12 mouse cellular contexts compared by ENCODE assay signal in genomic region chr8:56884195-56884594, GRCm38 (mm10).
DNase-seq lines count a peak whose midpoint lies in the region; ATAC-seq lines count a peak whose summit lies in the region.
"Had no signal": no experiment of that assay in that cellular context is flagged by ENCODE, and none has a peak within 500 bp of the region (broad histone marks: within the 10 kb centered on the region; RNA-seq: fewer than 3 reads in every experiment).

No protein-coding gene starts in this region.

- no peak overlapping the region for H3K4me2 ChIP-seq in lung, embryonic 16.5 days (ENCODE audit: low read depth, low read length)
- H3K4me2 ChIP-seq: embryonic facial prominence, embryonic 12.5 days; limb, embryonic 13.5 days had no signal

- no peaks in the 10 kb centered on the region for H3K36me3 ChIP-seq in heart, embryonic 10.5 days
- H3K36me3 ChIP-seq in lung, embryonic 16.5 days (ENCODE audit: control insufficient read depth, insufficient read depth, low read length) = no peaks in the 10 kb centered on the region
- H3K36me3 ChIP-seq: embryonic facial prominence, embryonic 12.5 days; G1E; limb, embryonic 13.5 days had no signal

- H3K9me3 ChIP-seq in heart, embryonic 10.5 days = no peaks in the 10 kb centered on the region
- H3K9me3 ChIP-seq in lung, embryonic 16.5 days (ENCODE audit: control insufficient read depth, low read length) = no peaks in the 10 kb centered on the region
- H3K9me3 ChIP-seq: embryonic facial prominence, embryonic 12.5 days; G1E; limb, embryonic 13.5 days had no signal

- peak overlapping the region; percentile 77; the same call in 1 of the 2 replicates for H3K27ac ChIP-seq in heart, embryonic 10.5 days
- no peak overlapping the region for H3K27ac ChIP-seq in lung, embryonic 16.5 days (ENCODE audit: low read length)
- H3K27ac ChIP-seq: embryonic facial prominence, embryonic 12.5 days; limb, embryonic 13.5 days had no signal

- no peak for DNase-seq in heart, embryonic 10.5 days (ENCODE audit: low spot score)
- DNase-seq in heart, postnatal 4 days = no peak
- DNase-seq in lung, postnatal 14 days = no peak
- peak; percentile 7 for DNase-seq in ZHBTc4 (ENCODE audit: low read depth, low spot score)
- DNase-seq in retina, postnatal 7 days (ENCODE audit: low read depth, low spot score) = peak; percentile 1
- DNase-seq in urinary bladder, postnatal 10 days (ENCODE audit: low spot score) = no peak
- DNase-seq in B cell, adult 2 months = no peak
- DNase-seq: right cerebral cortex, postnatal 25 days had no signal

- H3K9ac ChIP-seq in lung, embryonic 16.5 days (ENCODE audit: low read length) = no peak overlapping the region
- H3K9ac ChIP-seq: embryonic facial prominence, embryonic 12.5 days; limb, embryonic 13.5 days had no signal

- WGBS in heart, embryonic 10.5 days = 3% methylated on average over 1 of the region's 1 CpGs
- WGBS in lung, embryonic 16.5 days = 0% methylated on average over 1 of the region's 1 CpGs

- peaks cover 12% of the 10 kb centered on the region for H3K4me1 ChIP-seq in heart, embryonic 10.5 days
- H3K4me1 ChIP-seq in lung, embryonic 16.5 days (replicated peaks; ENCODE audit: control insufficient read depth, insufficient read depth, low read length) = peaks cover 4% of the 10 kb centered on the region; the same call in 1 of the 2 replicates
- H3K4me1 ChIP-seq: embryonic facial prominence, embryonic 12.5 days had no signal

- no peaks in the 10 kb centered on the region for H3K27me3 ChIP-seq in heart, embryonic 10.5 days (ENCODE audit: insufficient read depth, poor library complexity, severe bottlenecking)
- no peaks in the 10 kb centered on the region for H3K27me3 ChIP-seq in lung, embryonic 16.5 days (ENCODE audit: control insufficient read depth, insufficient read depth, low read depth, low read length)
- H3K27me3 ChIP-seq: embryonic facial prominence, embryonic 12.5 days had no signal

- peak; percentile 45; the same call in 1 of the 2 replicates for ATAC-seq in lung, embryonic 16.5 days (ENCODE audit: low read depth)

- no peak overlapping the region for H3K4me3 ChIP-seq in heart, embryonic 10.5 days
- no peak overlapping the region for H3K4me3 ChIP-seq in lung, embryonic 16.5 days (ENCODE audit: low read length)
- H3K4me3 ChIP-seq: embryonic facial prominence, embryonic 12.5 days; limb, embryonic 13.5 days had no signal

Comparison
In these comparisons a context has a peak if more than half of its experiments do, and no peak if none do; other contexts are left out.
1. DNase-seq: peak in ZHBTc4 (single experiment) and retina, postnatal 7 days (single experiment); none in heart, embryonic 10.5 days (single experiment), heart, postnatal 4 days (single experiment), lung, postnatal 14 days (single experiment), urinary bladder, postnatal 10 days (single experiment) and B cell, adult 2 months (0 of 2).